Mouse (Mus musculus): ENCODE measurements around the gene Ttc7b. TPM values are rescaled to one million over a fixed set of nuclear protein-coding genes. Genes with fewer than 3 reads are reported as not detected.

The Ttc7b gene
- total RNA-seq, 2 experiments from 2014 or later: 224 to 230 TPM

DNA sequence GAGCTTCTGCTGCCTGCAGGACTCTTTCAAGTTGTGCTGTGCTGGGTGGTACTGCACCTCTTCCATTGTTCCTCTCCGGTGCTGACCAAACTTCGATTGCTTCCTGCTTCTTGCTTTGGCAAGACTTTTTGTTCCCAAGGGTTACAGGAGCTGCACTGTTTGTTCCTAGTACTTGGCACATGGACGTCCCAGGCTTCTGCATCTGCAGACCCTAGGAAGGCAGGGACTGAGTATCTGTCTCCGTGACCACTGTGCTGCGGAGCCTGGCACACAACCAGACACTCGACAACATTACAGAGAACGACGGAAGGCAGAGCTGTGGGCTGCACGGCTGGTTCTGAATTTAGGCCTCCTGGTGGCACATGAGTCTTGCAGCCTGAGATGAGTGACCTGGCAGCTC lies 192.1 kb downstream of the Ttc7b start:
- intact Hi-C loops (cut with DNase I): no loop called here
- no peak for DNase-seq (ENCODE audit: low spot score in 2 of 2)

DNA sequence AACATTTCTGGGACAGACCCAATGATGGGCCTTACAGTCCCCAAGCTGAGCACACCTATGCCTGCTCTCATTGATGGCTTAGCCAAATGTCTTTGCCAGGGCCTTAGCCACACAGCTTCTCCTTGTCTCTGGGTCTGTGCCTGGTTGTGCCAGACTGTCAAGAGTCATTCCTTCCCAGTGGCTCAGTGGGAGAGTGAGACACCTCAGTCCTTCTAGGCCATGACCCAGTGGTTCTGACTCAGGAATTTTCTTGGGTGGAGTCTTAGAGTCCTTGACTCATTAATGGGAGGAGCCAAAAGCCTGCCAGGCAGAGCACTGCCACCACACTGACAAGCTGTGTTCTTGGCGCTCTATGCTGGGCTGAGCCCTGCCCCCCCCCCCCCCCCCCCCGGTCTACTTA lies 193.9 kb downstream of the Ttc7b start:
- DNase-seq (ENCODE audit: low spot score in 2 of 2): no peak
- intact Hi-C loops (cut with DNase I): no loop called here

DNA sequence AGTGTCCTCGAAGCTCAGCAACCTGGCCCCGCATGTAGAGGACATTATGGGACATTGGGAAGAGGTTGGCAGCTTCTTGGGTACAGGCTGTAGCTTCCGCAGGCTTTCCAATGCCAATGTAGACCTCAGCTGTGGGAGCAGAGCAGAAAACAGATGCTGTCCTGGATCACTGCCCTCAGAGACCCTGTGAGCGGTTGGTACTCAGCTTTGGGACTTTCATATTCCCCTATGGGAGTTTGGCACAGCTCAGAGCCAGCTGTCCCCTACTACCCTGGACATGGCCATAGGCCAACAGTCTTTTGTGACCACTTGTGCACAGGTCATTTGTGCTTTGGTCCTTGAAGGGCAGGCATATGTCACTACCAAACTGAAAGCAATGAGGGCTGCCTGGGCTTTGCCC lies 195.0 kb downstream of the Ttc7b start:
- intact Hi-C loops (cut with DNase I): no loop called here
- DNase-seq (ENCODE audit: low spot score in 2 of 2): no peak

DNA sequence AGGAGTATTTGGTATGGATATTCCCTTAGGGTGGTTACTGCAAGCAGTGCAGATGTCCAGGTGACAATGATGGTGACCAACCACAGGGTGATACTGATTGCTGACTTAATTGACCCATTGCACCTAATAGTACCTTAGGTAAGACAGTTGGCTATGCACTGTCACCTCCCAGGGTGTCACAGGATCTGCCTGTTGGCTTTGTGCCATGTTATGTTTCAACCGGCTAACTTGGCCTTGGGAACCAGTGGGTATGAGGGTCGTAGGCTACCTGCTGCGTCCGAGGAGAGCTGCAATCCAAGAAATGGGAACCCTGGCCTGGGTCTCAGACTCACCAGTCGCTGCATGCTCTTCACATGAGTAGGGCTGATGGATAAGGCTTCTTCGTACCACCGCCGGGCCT lies 195.4 kb downstream of the Ttc7b start:
- intact Hi-C loops (cut with DNase I): no loop called here

GRCm38 (mm10) chr12:100323641-100324040 lies 197.0 kb downstream of the Ttc7b start:
- intact Hi-C loops (cut with DNase I): no loop called here
- no peak for DNase-seq (ENCODE audit: low spot score in 2 of 2)

More for the DNA sequence above, 195.4 kb downstream of the Ttc7b start:
- no peak for DNase-seq (ENCODE audit: low spot score in 2 of 2)

DNA sequence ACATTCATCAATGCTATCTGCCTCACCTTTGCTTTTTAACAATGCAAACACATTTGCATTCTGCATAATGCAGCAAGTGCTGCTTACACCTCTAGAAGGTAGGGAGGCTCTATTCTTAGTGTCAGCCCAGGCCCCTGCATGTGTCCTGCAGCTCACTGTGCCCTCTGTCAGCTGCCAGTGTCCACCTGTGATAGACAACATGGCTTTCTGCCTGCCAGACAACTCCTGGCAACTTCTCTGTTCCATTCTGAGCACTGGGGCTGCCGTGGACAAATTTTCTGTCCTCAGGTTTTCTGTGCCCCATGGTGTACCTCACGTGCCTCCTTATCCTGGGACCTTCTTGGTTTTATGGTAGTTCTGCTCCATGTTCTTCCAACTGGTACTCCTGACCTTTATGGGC lies 198.4 kb downstream of the Ttc7b start:
- DNase-seq (ENCODE audit: low spot score in 2 of 2): no peak
- intact Hi-C loops (cut with DNase I): no loop called here

GRCm38 (mm10) chr12:100321545-100321944 lies 199.1 kb downstream of the Ttc7b start:
- intact Hi-C loops (cut with DNase I): no loop called here
- no peak for DNase-seq (ENCODE audit: low spot score in 2 of 2)

DNA sequence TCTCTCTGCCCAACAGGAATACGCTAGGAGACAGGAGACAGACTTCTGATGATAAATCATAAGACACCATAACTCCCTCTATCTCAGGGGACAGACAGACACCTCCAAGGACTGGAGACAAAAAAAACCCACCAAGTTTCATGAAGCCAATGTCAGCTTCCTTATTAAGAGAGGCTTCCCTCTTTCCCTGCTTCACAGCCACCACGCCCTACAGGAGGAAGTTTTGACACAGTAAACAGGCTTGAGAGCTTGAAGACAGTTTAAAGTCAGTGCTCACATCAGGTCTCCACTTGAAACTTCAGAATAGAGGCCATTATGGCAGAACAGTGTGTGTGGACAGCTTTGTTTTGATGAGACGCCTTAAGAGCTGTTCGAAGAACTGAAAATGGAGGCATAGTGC lies 200.9 kb downstream of the Ttc7b start:
- intact Hi-C loops (cut with DNase I): no loop called here
- no peak for DNase-seq (ENCODE audit: low spot score in 2 of 2)

DNA sequence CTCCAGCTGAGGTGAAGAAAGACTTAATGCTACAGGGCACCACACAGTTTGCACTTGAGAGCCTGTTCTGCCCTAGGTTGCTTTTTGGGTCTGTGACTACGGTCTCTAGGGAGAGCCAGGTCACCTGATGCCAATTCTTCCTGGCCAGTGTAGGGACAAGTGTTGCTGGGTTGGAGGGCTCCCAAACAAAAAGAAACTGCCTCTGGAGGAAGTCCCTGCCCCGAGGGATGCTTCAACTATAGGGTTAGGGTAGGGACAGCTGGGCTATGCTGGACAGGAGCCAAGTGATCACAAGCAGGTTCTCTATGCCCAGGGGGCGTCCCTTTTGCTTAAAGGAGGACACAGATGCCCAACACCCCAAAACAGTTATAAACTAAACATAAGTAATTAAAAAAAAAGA lies 202.7 kb downstream of the Ttc7b start:
- no peak for DNase-seq (ENCODE audit: low spot score in 2 of 2)
- intact Hi-C loops (cut with DNase I): no loop called here

DNA sequence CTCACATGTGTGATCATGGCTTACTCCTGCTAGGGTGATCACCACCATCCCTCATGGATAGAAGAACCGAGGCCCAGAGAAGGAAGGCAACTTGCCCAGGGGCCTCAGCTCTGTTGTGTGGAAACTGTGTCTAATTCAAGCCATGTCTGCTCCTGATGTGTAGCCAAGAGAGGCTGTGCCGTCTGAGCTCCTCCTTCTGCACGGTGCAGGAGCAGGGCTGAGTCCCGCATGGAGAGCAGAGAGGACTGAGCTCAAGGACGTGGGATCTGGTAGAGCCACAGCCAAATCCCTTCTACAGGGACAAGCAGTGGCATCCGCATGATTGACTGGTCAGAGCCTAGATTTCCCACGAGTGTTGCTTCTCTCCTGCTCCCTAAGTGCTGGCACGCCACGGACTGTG lies 204.5 kb downstream of the Ttc7b start:
- intact Hi-C loops (cut with DNase I): no loop called here
- DNase-seq (ENCODE audit: low spot score in 2 of 2): peak; percentile 51 to 77

DNA sequence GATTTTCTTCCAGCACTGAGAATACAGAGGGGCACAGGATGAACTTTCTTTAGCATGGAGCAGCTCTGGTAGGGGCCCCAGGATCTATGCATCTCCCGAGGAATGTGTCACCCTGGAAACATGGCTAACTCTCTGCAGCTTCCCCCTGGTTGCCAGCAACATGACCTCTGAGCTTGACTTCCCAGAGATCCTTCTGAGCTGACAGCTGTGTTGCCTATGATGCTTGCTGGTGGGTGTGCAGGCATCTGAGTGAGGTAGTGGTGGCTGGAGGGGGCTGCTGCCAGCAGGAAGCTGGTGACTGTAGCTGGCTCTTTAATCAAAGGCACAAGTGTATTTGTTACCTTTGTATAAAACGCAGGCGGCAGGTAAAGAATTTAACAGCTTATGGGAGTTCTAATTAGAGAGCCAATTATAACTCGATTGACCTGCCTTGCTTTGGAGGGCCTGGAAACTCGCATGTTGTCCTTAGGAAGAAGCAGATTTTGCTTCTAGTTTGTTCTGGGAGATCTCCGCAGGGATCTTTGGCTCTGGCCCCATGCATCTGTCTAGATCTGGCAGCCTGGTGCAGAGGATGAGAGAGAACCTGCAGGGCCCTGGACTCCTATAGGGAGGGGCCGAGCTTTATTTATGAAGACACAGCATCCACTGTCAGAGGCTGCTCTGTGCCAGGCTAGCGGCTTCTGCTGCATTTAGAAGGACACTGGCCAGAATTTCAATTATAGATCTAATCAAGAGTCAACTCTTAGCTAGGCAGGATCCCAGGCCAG lies 205.3 kb downstream of the Ttc7b start:
- intact Hi-C loops (cut with DNase I): no loop called here
- DNase-seq (ENCODE audit: low spot score in 2 of 2): peak; percentile 49 to 73

- peak; percentile 68 to 81 for DNase-seq (ENCODE audit: low spot score in 2 of 2)
- intact Hi-C loops (cut with DNase I): no loop called here
Measured at GRCm38 (mm10) chr12:100313785-100314375, 206.7 kb downstream of the Ttc7b start.

- intact Hi-C loops (cut with DNase I): no loop called here
- no peak for DNase-seq (ENCODE audit: low spot score in 2 of 2)
Measured at GRCm38 (mm10) chr12:100313209-100313608, 207.4 kb downstream of the Ttc7b start.

DNA sequence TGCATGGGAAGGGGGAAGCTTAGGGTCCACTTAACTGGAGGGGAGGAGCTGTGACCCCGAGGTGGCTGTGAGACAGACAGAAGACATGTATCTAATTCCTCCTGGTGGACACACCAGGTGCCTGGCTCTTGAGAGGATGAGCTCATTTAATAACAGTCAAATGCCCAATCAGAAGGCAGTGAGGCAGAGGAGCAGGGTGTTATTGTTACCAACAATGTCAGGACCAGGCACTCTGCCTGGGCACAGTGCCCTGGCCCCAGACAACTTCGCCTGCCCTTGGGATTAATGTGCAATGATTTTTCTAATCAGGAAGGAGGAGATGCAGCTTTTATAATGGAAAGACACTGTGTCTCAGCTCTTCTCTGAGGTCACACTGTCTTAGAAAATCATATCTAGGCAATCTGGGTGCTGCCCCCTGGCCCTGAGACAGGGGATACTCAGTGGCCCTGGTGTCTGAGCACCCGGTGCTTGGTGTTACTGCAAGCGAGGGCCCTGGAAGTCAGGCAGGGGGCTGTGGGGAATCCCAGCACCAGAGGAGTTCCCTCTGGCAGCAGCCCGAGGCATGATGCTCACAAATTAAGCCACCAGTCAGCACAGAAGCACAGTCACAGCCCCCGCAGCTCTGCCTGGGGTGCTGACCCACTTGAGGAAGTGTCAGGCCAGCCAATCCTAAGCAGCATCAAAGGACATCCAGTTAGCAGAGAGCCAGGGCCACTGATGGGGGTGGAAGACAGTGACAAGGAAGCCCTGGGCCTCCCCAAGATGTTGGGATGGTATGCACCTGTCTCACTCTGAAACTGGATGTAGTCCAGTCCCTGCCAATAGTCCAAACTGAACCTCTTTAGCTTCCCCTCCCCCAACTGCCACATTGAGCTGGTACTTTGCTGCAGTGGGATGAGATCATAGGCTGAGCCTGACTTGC lies 209.9 kb downstream of the Ttc7b start:
- DNase-seq (ENCODE audit: low spot score in 2 of 2): peak in 1 of 2 experiments; percentile 52
- intact Hi-C loops (cut with DNase I): no loop called here

- intact Hi-C loops (cut with DNase I): no loop called here
- no peak for DNase-seq (ENCODE audit: low spot score in 2 of 2)
Measured at GRCm38 (mm10) chr12:100309201-100309600, 211.4 kb downstream of the Ttc7b start.

DNA sequence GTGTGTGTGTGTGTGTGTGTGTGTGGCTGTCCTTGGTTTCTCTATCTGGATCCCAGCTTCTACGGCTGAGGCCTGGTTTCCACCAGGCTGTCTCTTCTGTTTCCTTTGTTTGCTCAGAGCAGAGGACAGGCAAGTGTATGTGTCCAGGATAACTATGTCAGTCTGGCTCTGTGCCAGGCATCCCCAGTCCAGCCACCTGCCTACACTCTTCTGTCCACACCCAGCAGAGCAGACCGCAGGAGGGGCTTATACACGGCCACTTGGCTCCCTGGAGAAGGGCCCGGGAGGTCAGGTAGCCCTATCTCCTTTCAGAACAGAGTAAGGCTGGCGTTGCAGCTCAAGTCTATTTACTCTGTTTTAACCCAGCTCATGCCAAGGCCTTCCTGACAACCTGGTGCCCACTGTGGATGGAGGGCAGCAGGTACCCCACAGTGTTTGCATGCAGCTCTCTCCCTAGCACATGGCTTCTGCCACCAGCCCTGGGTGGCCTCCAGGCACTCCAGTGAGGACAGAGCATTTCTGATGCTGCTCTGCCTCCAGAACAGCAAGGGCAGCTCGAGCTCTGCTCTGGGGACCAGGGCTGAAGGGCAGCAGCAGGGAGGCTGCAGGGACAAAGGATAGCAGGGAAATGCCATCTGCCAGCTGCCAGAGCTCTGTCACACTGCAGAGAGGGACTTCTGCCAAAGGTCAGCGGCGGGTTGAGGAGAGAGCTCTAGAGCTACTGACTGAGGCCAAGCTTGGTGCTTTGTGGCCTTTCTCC lies 212.9 kb downstream of the Ttc7b start:
- intact Hi-C loops (cut with DNase I): no loop called here
- peak in 1 of 2 experiments; percentile 47 for DNase-seq (ENCODE audit: low spot score in 2 of 2)

GRCm38 (mm10) chr12:100306336-100306735 lies 214.3 kb downstream of the Ttc7b start:
- no peak for DNase-seq (ENCODE audit: low spot score in 2 of 2)
- intact Hi-C loops (cut with DNase I): no loop called here

DNA sequence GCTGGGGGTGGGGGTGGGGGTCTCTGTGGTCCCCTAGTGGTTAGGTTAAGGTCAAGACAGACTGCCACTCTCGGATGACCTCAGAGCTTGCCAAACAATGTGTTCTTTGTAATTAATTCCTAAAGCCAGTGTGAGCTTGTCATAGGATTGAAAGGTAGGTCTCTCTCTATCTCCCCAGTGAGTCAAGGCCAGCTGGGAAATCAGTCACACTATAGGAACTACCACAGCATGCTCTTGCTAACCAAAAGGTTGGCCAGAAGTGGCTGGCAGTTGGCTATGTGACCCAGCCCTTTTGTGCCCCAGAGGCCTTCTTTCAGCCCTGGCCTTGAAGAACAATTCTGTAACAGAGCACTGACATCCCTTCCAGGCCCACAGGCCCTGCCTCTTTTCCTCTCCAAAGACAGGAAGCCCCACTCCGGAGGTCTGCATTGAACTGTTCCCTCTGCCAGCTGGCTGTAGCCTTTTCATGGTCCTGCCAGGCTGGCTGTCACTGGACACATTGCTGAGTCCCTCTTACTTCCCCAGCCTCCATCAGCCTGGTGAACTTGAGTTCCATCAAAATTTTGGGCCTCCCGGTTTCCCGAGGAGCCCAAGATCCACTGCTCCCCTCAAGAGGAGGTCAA lies 215.5 kb downstream of the Ttc7b start:
- intact Hi-C loops (cut with DNase I): no loop called here
- DNase-seq (ENCODE audit: low spot score in 2 of 2): no peak

DNA sequence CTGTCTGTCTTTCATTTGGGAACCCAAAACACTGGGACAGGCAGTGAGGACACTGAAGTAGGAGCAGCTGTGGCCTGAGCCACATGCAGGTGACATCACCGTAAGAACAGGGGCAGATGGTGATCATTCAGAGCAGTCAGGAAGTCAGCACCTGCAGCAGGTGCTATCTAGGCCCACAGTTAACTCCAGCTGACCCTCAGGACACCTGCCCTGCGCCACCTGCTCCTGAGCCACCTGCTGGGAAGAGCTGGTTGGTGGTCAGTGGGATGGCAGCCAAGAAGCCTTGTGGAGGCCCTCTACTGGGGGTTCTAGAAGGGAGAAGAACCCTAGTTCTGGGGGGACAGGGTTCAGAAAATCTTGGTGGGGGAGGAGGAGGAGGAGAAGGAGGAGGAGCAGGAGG lies 216.3 kb downstream of the Ttc7b start:
- no peak for DNase-seq (ENCODE audit: low spot score in 2 of 2)
- intact Hi-C loops (cut with DNase I): no loop called here

Measured in left cerebral cortex, postnatal 25 days (tissue).